16 mouse cellular contexts compared by ENCODE assay signal in the genomic region with DNA sequence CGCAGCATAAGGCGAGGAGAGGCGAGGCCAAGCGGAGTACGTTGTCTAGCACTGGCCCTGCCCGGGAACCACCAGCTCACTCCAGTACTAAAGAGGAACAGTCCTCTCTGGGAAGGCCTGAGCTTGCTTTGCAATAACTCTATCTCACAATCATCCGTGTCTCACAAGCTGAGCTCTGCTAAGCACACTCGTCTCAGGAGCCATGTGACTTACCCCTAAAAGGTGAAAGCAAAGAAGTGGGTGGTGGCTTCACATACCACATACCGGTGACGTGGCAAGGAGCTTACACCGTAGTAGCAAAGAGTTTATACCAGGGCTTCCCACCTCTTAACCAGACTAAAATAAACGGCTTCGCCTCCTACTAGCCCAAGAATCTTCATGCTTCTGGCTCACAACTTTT. TPM values are rescaled to one million over a fixed set of nuclear protein-coding genes. Genes with fewer than 3 reads are reported as not detected.
DNase-seq lines count a peak whose midpoint lies in the region; ATAC-seq and TF ChIP-seq lines count a peak whose summit lies in the region.
"Had no signal": no experiment of that assay in that cellular context is flagged by ENCODE, and none has a peak within 500 bp of the region (broad histone marks: within the 10 kb centered on the region; RNA-seq: fewer than 3 reads in every experiment).

No protein-coding gene starts in this region.

- H3K27me3 ChIP-seq in heart, embryonic 10.5 days (ENCODE audit: insufficient read depth, poor library complexity, severe bottlenecking): no peaks in the 10 kb centered on the region
- H3K27me3 ChIP-seq in heart, adult 2 months (ENCODE audit: control insufficient read depth, insufficient read depth, low read length): no peaks in the 10 kb centered on the region
- H3K27me3 ChIP-seq in testis, adult 2 months (ENCODE audit: control insufficient read depth, insufficient read depth, low read length): no peaks in the 10 kb centered on the region
- no peaks in the 10 kb centered on the region for H3K27me3 ChIP-seq in stomach, postnatal 0 days (ENCODE audit: control insufficient read depth, insufficient read depth, low read length)
- H3K27me3 ChIP-seq: hindbrain, embryonic 12.5 days; liver, embryonic 15.5 days had no signal

- intact Hi-C loops in heart, adult 2 months (cut with DNase I): loop anchor here (2.0 kb wide), 1 partner anchor 28 kb away; no protein-coding TSS in a partner anchor

- peaks cover 5% of the 10 kb centered on the region; the same call in 1 of the 2 replicates for H3K79me2 ChIP-seq in heart, adult 2 months (replicated peaks; ENCODE audit: control insufficient read depth, insufficient read depth, low read length)

- TF ChIP-seq EP300 in heart, adult 2 months (IDR thresholded peaks at IDR 0.05; ENCODE audit: insufficient read depth, low read depth, low read length): no peak
- TF ChIP-seq EP300 in stomach, postnatal 0 days (optimal IDR thresholded peaks at IDR 0.05): no peak

- peak; percentile 90 for ATAC-seq in megakaryocyte, adult 5-6 weeks (ENCODE audit: poor library complexity, severe bottlenecking)
- ATAC-seq in stomach, postnatal 0 days (ENCODE audit: low FRiP score, low TSS enrichment): peak; percentile 55; the same call in 1 of the 2 replicates
- ATAC-seq: intestine, postnatal 0 days had no signal

- H3K36me3 ChIP-seq in heart, embryonic 10.5 days: peaks cover 2% of the 10 kb centered on the region; the same call in 1 of the 2 replicates
- no peaks in the 10 kb centered on the region; the same call in 1 of the 2 replicates for H3K36me3 ChIP-seq in heart, adult 2 months (ENCODE audit: control insufficient read depth, insufficient read depth, low read length)
- H3K36me3 ChIP-seq in testis, adult 2 months (ENCODE audit: control insufficient read depth, insufficient read depth, low read length): no peaks in the 10 kb centered on the region
- no peaks in the 10 kb centered on the region for H3K36me3 ChIP-seq in stomach, postnatal 0 days (ENCODE audit: control insufficient read depth, insufficient read depth, low read length)
- H3K36me3 ChIP-seq: hindbrain, embryonic 12.5 days; limb, embryonic 10.5 days; liver, embryonic 15.5 days had no signal

- H3K4me1 ChIP-seq in heart, embryonic 10.5 days: peaks cover 50% of the 10 kb centered on the region
- peaks cover 21% of the 10 kb centered on the region for H3K4me1 ChIP-seq in heart, adult 2 months (ENCODE audit: control insufficient read depth, insufficient read depth, low read length)
- H3K4me1 ChIP-seq in testis, adult 2 months (ENCODE audit: control insufficient read depth, insufficient read depth, low read length): no peaks in the 10 kb centered on the region
- H3K4me1 ChIP-seq in stomach, postnatal 0 days (replicated peaks; ENCODE audit: control insufficient read depth, insufficient read depth): no peaks in the 10 kb centered on the region

- no peak for DNase-seq in heart, embryonic 10.5 days (ENCODE audit: low spot score)
- DNase-seq in heart, adult 2 months: no peak
- no peak for DNase-seq in testis, postnatal 14 days (ENCODE audit: low spot score)
- DNase-seq in stomach, postnatal 0 days (ENCODE audit: low spot score): no peak
- no peak for DNase-seq in kidney, postnatal 10 days
- DNase-seq in urinary bladder, adult 18-20 months (ENCODE audit: low spot score in 2 of 2): no peak
- DNase-seq: cerebellum, adult 11-12 months; kidney, postnatal 25 days had no signal

- no peak overlapping the region for H3K4me2 ChIP-seq in stomach, postnatal 0 days (replicated peaks; ENCODE audit: low read depth)
- H3K4me2 ChIP-seq: hindbrain, embryonic 12.5 days; liver, embryonic 15.5 days had no signal

- H3K9me3 ChIP-seq in heart, embryonic 10.5 days: no peaks in the 10 kb centered on the region
- H3K9me3 ChIP-seq in stomach, postnatal 0 days (ENCODE audit: control insufficient read depth, low read length): no peaks in the 10 kb centered on the region
- H3K9me3 ChIP-seq: hindbrain, embryonic 12.5 days; limb, embryonic 10.5 days; liver, embryonic 15.5 days had no signal

- 75% methylated on average over 13 of the region's 13 CpGs for WGBS in heart, embryonic 10.5 days
- WGBS in heart, adult 2 months: 71% methylated on average over 13 of the region's 13 CpGs
- WGBS in stomach, postnatal 0 days: 67% methylated on average over 13 of the region's 13 CpGs

- H3K27ac ChIP-seq in heart, embryonic 10.5 days: peak overlapping the region; percentile 70; the same call in 1 of the 2 replicates
- no peak overlapping the region for H3K27ac ChIP-seq in heart, adult 2 months
- H3K27ac ChIP-seq in testis, adult 2 months (ENCODE audit: control insufficient read depth, insufficient read depth, low read depth, low read length): no peak overlapping the region
- 0 out of 2 replicates have a peak overlapping the region, but pooled peaks have one; percentile 30 for H3K27ac ChIP-seq in stomach, postnatal 0 days (replicated peaks)
- H3K27ac ChIP-seq: hindbrain, embryonic 12.5 days; limb, embryonic 10.5 days; liver, embryonic 15.5 days had no signal

- no peak for TF ChIP-seq POLR2A in heart, adult 2 months (IDR thresholded peaks at IDR 0.05; ENCODE audit: insufficient read depth, low read depth, low read length)
- TF ChIP-seq POLR2A in testis, adult 2 months (IDR thresholded peaks at IDR 0.05; ENCODE audit: control insufficient read depth, low read depth, low read length): no peak

- no peak overlapping the region for H3K9ac ChIP-seq in heart, adult 2 months (ENCODE audit: low read depth, low read length)
- no peak overlapping the region for H3K9ac ChIP-seq in stomach, postnatal 0 days (ENCODE audit: low read length)
- H3K9ac ChIP-seq: hindbrain, embryonic 12.5 days; liver, embryonic 15.5 days had no signal

- TF ChIP-seq CTCF in heart, adult 2 months (IDR thresholded peaks at IDR 0.05): no peak
- no peak for TF ChIP-seq CTCF in testis, adult 2 months (IDR thresholded peaks at IDR 0.05; ENCODE audit: control insufficient read depth, insufficient read depth, insufficient replicate concordance, low read depth, low read length)
- no peak for TF ChIP-seq CTCF in stomach, postnatal 0 days (IDR thresholded peaks at IDR 0.05; ENCODE audit: low read depth)

- no peak overlapping the region for H3K4me3 ChIP-seq in heart, embryonic 10.5 days
- H3K4me3 ChIP-seq in heart, adult 2 months: no peak overlapping the region
- H3K4me3 ChIP-seq in testis, adult 2 months (ENCODE audit: control insufficient read depth, low read depth, low read length): peak overlapping the region; percentile 11; the same call in 1 of the 2 replicates
- H3K4me3 ChIP-seq in stomach, postnatal 0 days (ENCODE audit: low read depth, low read length): no peak overlapping the region
- H3K4me3 ChIP-seq: hindbrain, embryonic 12.5 days; limb, embryonic 10.5 days; liver, embryonic 15.5 days had no signal

RNA-seq across cellular contexts. Expression of a gene that starts 17.1 kb away (rescaled TPM):
- 33.0 and 48.0 TPM in 2 replicates for polyA plus RNA-seq in heart, embryonic 10.5 days (2016; fragmentation: Nextera tagmentation; extraction: Ambion mirVana)
- 10 to 100 TPM; 14.6 to 16.9 TPM for total RNA-seq in heart, adult 2 months (2021)
- 16.5 and 16.8 TPM in 2 replicates for polyA plus RNA-seq in heart, adult 2 months (2012; rRNA removed)
- 41.0 and 47.5 TPM in 2 replicates for polyA plus RNA-seq in testis, adult 2 months (2012; rRNA removed)
- 72.8 and 75.0 TPM in 2 replicates for total RNA-seq in megakaryocyte, adult 5-6 weeks (2015)
- total RNA-seq in megakaryocyte, adult 5-6 weeks (2017): 159 and 164 TPM in 2 replicates
- polyA plus RNA-seq in stomach, postnatal 0 days (2015; fragmentation: Nextera tagmentation; extraction: Ambion mirVana): 12.0 and 12.4 TPM in 2 replicates

RNA-seq across cellular contexts. Expression of a gene that starts 45.4 kb away (rescaled TPM):
- polyA plus RNA-seq in heart, embryonic 10.5 days (2016; fragmentation: Nextera tagmentation; extraction: Ambion mirVana): not detected in 2 replicates
- total RNA-seq in heart, adult 2 months (2021): under 1 TPM in 1 of 2 experiments, not detected in 1; 0.52 TPM
- polyA plus RNA-seq in heart, adult 2 months (2012; rRNA removed): 0.49 TPM in 1 of 2 replicates, not detected in the other
- polyA plus RNA-seq in testis, adult 2 months (2012; rRNA removed): 1.8 and 2.2 TPM in 2 replicates
- total RNA-seq in megakaryocyte, adult 5-6 weeks (2015): not detected in 2 replicates
- total RNA-seq in megakaryocyte, adult 5-6 weeks (2017): not detected in 2 replicates
- polyA plus RNA-seq in stomach, postnatal 0 days (2015; fragmentation: Nextera tagmentation; extraction: Ambion mirVana): 0.13 and 0.17 TPM in 2 replicates
- total RNA-seq: megakaryocyte-erythroid progenitor cell, adult 5-6 weeks; MEL had no signal
- polyA plus RNA-seq: intestine, postnatal 0 days; limb, embryonic 10.5 days; liver, embryonic 15.5 days had no signal

Comparison
In these comparisons a context has a peak if more than half of its experiments do, and no peak if none do; other contexts are left out.
1. H3K27ac ChIP-seq: peak in heart, embryonic 10.5 days (single experiment) and stomach, postnatal 0 days (single experiment); none in heart, adult 2 months (single experiment) and testis, adult 2 months (single experiment).